Mouse (Mus musculus) gonadal fat pad, adult 2 months (tissue): ENCODE data around the gene Caprin2. TPM values are rescaled to one million over a fixed set of nuclear protein-coding genes. Genes with fewer than 3 reads are reported as not detected.
"Not testable (repeated sequence)": the region's sequence is repeated elsewhere in the genome, so short reads cannot be mapped to it uniquely, and the experiment has no call there.

ENCODE experiments used
- DNase-seq: peaks from one replicate; pipeline ENCODE4 v3.0.0-alpha.2; 2012; ENCODE audit warnings: low read depth
- polyA plus RNA-seq: library from polyadenylated mRNA; depleted of rRNA; stranded (reverse); fragments of >200 nt; gene quantifications from 2 replicates; pipeline ENCODE4 v1.2.3, GENCODE M21; 2012; rRNA removed

The Caprin2 gene
- polyA plus RNA-seq: 12.7 and 15.8 TPM in 2 replicates

DNA sequence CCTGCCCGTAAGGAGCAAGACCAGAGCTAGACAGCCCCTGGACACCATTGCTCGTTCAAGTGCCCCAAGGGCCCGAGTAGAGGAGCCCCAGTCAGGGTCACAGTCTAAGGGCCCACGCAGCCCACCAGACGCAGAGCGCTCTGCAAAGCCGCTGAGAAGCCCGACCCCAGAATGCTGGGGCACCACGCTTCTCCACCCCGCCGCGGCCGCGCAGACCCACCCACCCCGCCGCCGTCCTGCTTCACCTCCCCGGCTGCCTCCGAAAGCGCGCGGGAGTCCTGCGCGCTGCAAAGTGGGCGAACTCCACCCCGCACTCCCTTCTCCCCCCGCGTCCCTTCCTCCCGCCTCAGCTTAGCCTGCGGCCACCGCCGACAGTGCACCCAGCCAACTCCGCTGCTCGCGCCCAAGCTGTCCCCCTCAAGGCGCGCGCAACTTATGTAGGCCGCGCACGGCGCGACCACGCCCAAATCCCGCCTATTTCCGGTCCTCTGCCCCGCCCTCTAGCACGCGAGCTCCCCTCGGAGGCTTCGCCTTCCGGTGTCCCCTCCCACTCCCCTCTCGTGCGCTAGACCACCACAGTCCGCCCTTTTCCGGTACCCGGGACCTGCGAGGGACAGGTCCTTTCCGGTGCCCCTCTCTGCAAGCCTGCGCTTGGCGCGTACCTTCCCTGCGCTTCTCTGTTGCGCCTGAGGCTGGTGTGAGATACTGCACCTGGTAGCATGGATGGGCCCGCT lies at the start of gene Caprin2:
Gene Caprin2, minus strand, starts transcription at position 465 of the 734 bp plus-strand sequence.
- DNase-seq: no peak

DNA sequence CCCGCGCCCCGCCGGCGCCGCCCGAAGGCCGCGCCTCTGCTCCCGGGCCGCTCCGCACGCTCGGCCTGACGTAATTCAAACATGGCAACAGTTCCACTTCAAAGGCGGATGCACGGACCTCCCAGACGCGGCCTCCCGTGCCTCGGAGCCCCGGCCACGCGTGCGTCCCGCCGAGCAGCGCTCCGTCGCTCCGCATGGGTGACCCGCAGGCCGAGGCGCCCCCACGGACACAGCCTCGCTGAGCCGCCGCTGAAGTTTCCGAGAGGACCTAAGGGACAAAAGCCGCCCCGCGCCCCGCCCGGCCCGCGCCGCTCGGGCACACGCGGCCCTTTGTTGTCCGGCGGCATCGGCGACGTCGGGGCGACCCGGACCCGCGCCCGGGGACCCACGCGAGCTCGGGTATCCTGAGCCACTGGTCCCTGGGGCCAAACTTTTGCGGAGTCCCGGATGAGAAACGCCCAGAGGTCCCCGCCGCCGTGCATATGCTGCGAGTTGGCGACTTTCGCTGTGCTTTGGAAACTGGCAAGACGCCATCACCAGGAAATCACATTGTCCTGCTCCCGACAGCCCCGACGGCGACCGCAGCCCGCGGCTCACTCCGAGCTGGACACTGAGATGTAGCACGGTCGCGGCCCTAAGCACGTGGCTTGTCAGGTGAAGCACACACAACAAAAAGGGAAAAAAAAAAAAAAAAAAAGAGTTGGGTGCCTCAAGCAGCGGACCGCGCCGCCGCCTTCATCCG lies 48.9 kb upstream of the Caprin2 start:
- no peak for DNase-seq

DNA sequence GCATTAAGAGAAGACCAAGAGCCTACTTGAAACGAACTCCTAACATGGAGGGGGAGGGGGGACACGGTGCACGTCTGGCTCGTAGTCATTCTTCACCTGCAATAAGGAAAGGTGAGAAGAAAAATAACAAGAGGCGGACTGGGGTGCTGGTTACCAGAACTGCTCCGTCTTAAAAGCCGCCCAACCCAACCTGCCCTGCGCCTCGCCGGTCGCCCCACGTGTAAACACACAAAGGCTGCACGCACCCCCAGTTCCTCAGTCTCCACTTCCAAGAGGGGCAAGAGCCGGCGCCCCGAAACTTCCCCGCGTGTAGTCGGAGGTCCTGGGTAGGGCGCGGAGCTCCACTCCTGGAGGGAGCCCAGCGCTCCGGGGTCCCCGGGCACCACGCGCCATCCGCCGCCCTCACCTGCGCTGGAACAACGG lies 48.3 kb upstream of the Caprin2 start:
- DNase-seq: no peak

- no peak for DNase-seq
These were observed 47.7 kb upstream of the Caprin2 start for GRCm38 (mm10) chr6:148943695-148944094.

DNA sequence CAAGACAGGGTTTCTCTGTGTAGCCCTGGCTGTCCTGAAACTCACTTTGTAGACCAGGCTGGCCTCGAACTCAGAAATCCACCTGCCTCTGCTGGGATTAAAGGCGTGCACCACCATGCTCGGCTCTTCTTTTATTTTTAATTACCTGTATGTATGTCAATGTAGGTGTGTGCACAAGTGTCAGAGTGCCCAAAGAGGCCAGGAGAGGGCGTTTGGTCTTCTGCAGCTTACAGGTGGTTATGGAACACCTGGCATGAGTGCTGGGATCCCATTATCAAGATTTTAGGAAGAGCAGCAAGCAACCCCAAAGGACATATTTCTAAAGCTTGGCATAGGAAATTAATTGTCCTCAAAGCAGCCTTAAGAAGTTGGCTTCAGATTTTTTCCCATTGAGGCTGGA lies 46.4 kb upstream of the Caprin2 start:
- DNase-seq: peak; percentile 30

DNA sequence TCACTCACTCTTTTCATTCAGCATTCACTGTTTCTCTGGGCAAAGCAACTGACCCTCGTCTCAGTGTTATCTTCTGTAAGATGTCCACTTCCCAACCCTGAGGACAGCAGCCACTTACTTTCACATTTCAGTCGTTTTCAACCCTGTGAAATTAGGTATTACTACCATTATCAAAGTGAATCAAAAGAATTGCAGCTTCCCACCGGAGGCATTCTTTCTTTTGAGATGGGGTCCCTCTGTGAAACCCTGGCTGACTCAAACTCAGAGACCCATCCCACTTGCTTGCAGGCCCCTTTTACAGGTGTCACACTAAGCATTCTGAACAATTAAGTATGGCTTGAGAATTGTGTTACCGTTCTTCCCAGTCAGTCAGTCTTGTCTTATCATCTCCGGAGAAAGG lies 45.8 kb upstream of the Caprin2 start:
- DNase-seq: no peak

GRCm38 (mm10) chr6:148940383-148940782 lies 44.3 kb upstream of the Caprin2 start:
- not testable (repeated sequence) for DNase-seq

GRCm38 (mm10) chr6:148937693-148938092 lies 41.7 kb upstream of the Caprin2 start:
- DNase-seq: no peak

DNA sequence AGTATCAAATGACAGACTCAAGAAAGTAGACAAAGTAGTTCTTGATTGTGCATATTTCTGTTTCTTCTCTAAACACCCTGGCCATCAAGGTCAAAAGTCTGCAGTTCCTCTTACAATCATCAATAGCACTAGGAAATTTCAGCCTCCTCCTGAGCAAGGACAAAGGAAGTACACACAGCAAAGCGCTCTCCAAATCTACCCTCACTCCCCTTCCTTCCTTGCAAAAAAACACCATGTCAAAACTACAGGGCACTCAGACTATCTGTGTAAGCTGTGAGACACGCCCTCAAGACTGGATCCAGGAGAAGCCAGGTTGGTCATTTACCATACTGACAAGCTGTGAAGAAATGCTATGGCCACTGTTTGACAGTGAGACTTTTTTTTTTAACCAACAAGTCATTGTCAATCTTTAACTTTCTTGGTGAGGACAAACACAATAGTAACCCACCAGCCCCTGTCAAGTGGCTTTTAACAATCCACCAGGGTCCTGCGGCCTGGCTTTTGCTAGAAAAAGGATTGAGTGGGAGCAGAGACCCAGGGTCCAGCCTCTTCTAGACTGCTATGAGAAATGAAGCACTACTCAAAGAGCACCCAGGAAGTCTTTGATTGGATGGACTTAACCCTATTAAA lies 39.0 kb upstream of the Caprin2 start:
- no peak for DNase-seq

- no peak for DNase-seq
These were observed 35.2 kb upstream of the Caprin2 start for GRCm38 (mm10) chr6:148931281-148931680.

GRCm38 (mm10) chr6:148918841-148919398 lies 22.9 kb upstream of the Caprin2 start:
- DNase-seq: no peak

GRCm38 (mm10) chr6:148917672-148918071 lies 21.6 kb upstream of the Caprin2 start:
- DNase-seq: no peak

GRCm38 (mm10) chr6:148916817-148917216 lies 20.8 kb upstream of the Caprin2 start:
- DNase-seq: no peak

DNA sequence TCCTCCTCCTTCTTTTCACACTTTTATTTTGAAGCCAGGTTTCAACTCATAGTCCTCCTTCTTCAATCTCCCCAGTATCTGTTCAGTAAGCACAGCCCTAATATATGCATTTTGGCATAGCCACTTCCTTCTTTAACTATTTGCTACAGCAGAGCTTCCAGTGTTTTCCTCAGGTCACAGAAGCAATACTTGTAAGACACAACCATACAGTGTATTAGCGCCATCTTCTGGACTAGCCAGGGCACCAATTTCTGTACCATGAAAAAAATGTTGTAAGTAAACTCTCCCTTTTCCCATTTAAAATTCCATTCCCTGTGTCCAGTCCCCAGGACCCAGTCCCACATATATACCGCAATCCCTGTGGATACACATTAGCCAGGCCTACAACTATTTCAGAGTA lies 17.9 kb upstream of the Caprin2 start:
- DNase-seq: no peak

- DNase-seq: not testable (repeated sequence)
These were observed 15.9 kb upstream of the Caprin2 start for GRCm38 (mm10) chr6:148911906-148912305.

DNA sequence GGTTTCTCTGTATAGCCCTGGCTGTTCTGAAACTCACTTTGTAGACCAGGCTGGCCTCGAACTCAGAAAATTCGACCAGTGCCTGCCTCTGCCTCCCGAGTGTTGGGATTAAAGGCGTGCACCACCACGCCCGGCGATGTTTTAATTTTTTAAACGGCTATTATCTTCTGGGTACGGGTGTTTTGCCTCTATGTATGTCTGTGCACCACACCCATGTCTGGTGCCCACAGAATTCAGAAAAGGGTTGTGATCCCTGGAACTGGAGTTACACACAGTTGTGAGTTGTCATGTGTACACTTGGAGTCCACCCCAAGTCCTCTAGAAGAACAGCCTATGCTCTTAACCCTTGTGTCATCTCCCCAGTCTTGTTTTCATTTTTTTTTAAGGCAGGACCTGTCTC lies 10.9 kb upstream of the Caprin2 start:
- DNase-seq: no peak

GRCm38 (mm10) chr6:148902728-148903127 lies 6.7 kb upstream of the Caprin2 start:
- no peak for DNase-seq

GRCm38 (mm10) chr6:148896507-148896851 lies 442 bp upstream of the Caprin2 start:
- peak; percentile 61 for DNase-seq

DNA sequence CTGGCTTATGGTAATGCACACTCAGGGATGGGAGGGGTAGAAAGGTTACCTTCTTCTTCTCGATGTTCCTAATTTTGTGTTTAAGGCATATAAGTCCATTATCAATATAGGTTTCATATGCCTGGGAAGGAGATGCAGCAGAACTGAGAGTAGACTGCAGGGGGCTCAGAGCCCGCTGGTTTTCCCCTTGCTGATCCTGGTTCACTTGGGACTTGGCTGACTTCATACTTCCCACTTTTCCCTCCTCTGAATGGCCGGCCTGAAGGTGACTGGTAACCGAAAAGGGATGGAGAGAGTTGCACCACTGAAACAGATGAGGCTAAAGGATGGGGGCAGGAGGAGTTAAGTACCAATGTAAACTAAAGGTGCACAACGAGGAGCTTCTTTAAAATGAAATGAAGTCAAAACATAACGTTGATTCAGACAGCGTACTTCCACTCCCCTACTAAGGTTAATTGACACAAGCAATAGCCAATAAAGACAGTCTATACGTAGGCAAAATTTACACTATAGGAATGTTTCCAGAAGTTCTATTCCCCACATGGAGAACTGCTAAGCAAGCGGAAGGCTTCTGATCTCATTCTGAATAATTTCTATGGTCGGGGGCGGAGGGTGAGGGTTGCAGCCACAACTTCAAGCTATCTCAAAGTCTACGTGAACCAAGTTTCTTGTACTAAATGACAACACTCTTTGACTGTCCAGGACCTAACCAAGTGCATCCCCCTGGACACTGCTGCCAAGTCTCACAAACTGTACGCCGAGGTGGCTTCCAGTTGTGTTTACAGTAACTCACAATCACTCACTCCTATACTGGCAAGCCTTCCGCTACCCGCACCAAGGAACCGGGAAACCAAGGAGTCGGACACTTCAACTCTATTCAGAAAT lies 907 bp downstream of the Caprin2 start:
- no peak for DNase-seq

- no peak for DNase-seq
These were observed 22.1 kb downstream of the Caprin2 start for GRCm38 (mm10) chr6:148873911-148874310.

GRCm38 (mm10) chr6:148845629-148846028 lies 50.4 kb downstream of the Caprin2 start:
- no peak for DNase-seq
